Mouse (Mus musculus): ENCODE data around the gene Tmem82.

GRCm38 (mm10) chr4:141604493-141604892 is 13.9 kb downstream of the Tmem82 start:
- TF ChIP-seq CTCF (IDR thresholded peaks at IDR 0.05; ENCODE audit: control insufficient read depth, insufficient read depth, low read length) (no peak), POLR2A (IDR thresholded peaks at IDR 0.05; ENCODE audit: borderline replicate concordance, control insufficient read depth, low read depth, low read length) (no peak)
